In genomic region chr14:122256261-122256634, GRCm38 (mm10) we compare ENCODE assay signal across 14 mouse cellular contexts.
DNase-seq lines count a peak whose midpoint lies in the region; ATAC-seq lines count a peak whose summit lies in the region.
"Had no signal": no experiment of that assay in that cellular context is flagged by ENCODE, and none has a peak within 500 bp of the region (broad histone marks: within the 10 kb centered on the region; RNA-seq: fewer than 3 reads in every experiment).

No protein-coding gene starts in this region.

- no peaks in the 10 kb centered on the region for H3K4me1 ChIP-seq in heart, embryonic 16.5 days (ENCODE audit: control insufficient read depth, insufficient read depth, low read length)
- H3K4me1 ChIP-seq in forebrain, embryonic 14.5 days (ENCODE audit: control insufficient read depth, insufficient read depth, low read length), result peaks cover 30% of the 10 kb centered on the region
- peaks cover 20% of the 10 kb centered on the region for H3K4me1 ChIP-seq in limb, embryonic 13.5 days

- intact Hi-C loops in heart, postnatal 10 days (cut with DNase I), result no loop called here
- intact Hi-C loops in gastrocnemius, postnatal 36 days (cut with DNase I), result no loop called here

- no peak overlapping the region for H3K9ac ChIP-seq in heart, embryonic 16.5 days (ENCODE audit: low read length)
- 0 out of 2 replicates have a peak overlapping the region, but pooled peaks have one; percentile 13 for H3K9ac ChIP-seq in forebrain, embryonic 14.5 days (ENCODE audit: low read length)
- no peak overlapping the region for H3K9ac ChIP-seq in limb, embryonic 13.5 days

- no peaks in the 10 kb centered on the region for H3K36me3 ChIP-seq in heart, embryonic 16.5 days (ENCODE audit: control insufficient read depth, insufficient read depth)
- H3K36me3 ChIP-seq in forebrain, embryonic 14.5 days (ENCODE audit: control insufficient read depth, insufficient read depth, low read length), result no peaks in the 10 kb centered on the region
- no peaks in the 10 kb centered on the region for H3K36me3 ChIP-seq in limb, embryonic 13.5 days

- peak overlapping the region; percentile 38; the same call in 1 of the 2 replicates for H3K4me2 ChIP-seq in heart, embryonic 16.5 days (ENCODE audit: low read depth, low read length)
- H3K4me2 ChIP-seq in forebrain, embryonic 14.5 days (ENCODE audit: low read length), result peak overlapping the region; percentile 40
- peak overlapping the region; percentile 49 for H3K4me2 ChIP-seq in limb, embryonic 13.5 days (replicated peaks)

- no peaks in the 10 kb centered on the region for H3K9me3 ChIP-seq in heart, embryonic 16.5 days (replicated peaks; ENCODE audit: control insufficient read depth, low read length)
- H3K9me3 ChIP-seq in forebrain, embryonic 14.5 days (replicated peaks; ENCODE audit: control insufficient read depth, low read length), result no peaks in the 10 kb centered on the region; the same call in 1 of the 2 replicates
- H3K9me3 ChIP-seq in limb, embryonic 13.5 days, result no peaks in the 10 kb centered on the region

- no peak for DNase-seq in heart, postnatal 10 days
- peak; percentile 82 for DNase-seq in forebrain, embryonic 14.5 days (ENCODE audit: low spot score)
- DNase-seq in lung, postnatal 4 days, result no peak
- DNase-seq in gastrocnemius, postnatal 36 days, result no peak
- DNase-seq: heart, postnatal 14 days; lung, adult 18-20 months; thymus, adult 18-20 months had no signal

- WGBS in heart, embryonic 16.5 days, result 41% methylated on average over 8 of the region's 8 CpGs
- WGBS in forebrain, embryonic 14.5 days, result 3% methylated on average over 8 of the region's 8 CpGs
- 4% methylated on average over 8 of the region's 8 CpGs for WGBS in limb, embryonic 13.5 days

- H3K27ac ChIP-seq in heart, embryonic 16.5 days (ENCODE audit: low read length), result no peak overlapping the region
- peak overlapping the region; percentile 52; the same call in 1 of the 2 replicates for H3K27ac ChIP-seq in forebrain, embryonic 14.5 days (ENCODE audit: low read depth, low read length)
- no peak overlapping the region for H3K27ac ChIP-seq in limb, embryonic 13.5 days
- H3K27ac ChIP-seq: layer of hippocampus, adult 2 months had no signal

- ATAC-seq in heart, embryonic 16.5 days (replicated peaks; ENCODE audit: extremely low read depth, insufficient read depth, low FRiP score), result no peak
- peak; percentile 77 for ATAC-seq in forebrain, embryonic 14.5 days
- no peak for ATAC-seq in limb, embryonic 13.5 days (ENCODE audit: low FRiP score, low read depth)
- no peak for ATAC-seq in megakaryocyte, adult 5-6 weeks (ENCODE audit: poor library complexity, severe bottlenecking)
- ATAC-seq in CD4-positive, CD25-positive, alpha-beta regulatory T cell, adult 4 months, result no peak

- no peak overlapping the region for H3K4me3 ChIP-seq in heart, embryonic 16.5 days (ENCODE audit: low read length)
- H3K4me3 ChIP-seq in forebrain, embryonic 14.5 days (ENCODE audit: low read depth, low read length), result no peak overlapping the region
- no peak overlapping the region for H3K4me3 ChIP-seq in limb, embryonic 13.5 days
- H3K4me3 ChIP-seq: erythroblast, embryonic 14.5 days; layer of hippocampus, adult 2 months had no signal

- peaks cover 21% of the 10 kb centered on the region for H3K27me3 ChIP-seq in heart, embryonic 16.5 days (ENCODE audit: control insufficient read depth, insufficient read depth, low read length)
- peaks cover 19% of the 10 kb centered on the region; the same call in 1 of the 2 replicates for H3K27me3 ChIP-seq in forebrain, embryonic 14.5 days (replicated peaks; ENCODE audit: control insufficient read depth, insufficient read depth, low read length)
- peaks cover 77% of the 10 kb centered on the region for H3K27me3 ChIP-seq in limb, embryonic 13.5 days
- H3K27me3 ChIP-seq: CH12.LX had no signal
